Mouse (Mus musculus) myocyte (in vitro differentiated cells): ENCODE data around the gene Fam118b.

Experiments
- E2F4 ChIP-seq: IDR thresholded peaks from one replicate; pipeline ENCODE4 v1.6.1; 2011; ENCODE audit warnings: mild to moderate bottlenecking, control low read depth, moderate library complexity; ENCODE audit not compliant: insufficient read depth
- MAX ChIP-seq: IDR thresholded peaks from one replicate; pipeline ENCODE4 v1.6.1; 2011; ENCODE audit warnings: low read depth, mild to moderate bottlenecking, control low read depth
- POLR2A ChIP-seq: IDR thresholded peaks from one replicate; pipeline ENCODE4 v1.6.1; 2011; ENCODE audit warnings: low read depth, mild to moderate bottlenecking, control low read depth, moderate library complexity; ENCODE audit not compliant: insufficient read length
- POLR2AphosphoS2 ChIP-seq: IDR thresholded peaks from one replicate; pipeline ENCODE4 v1.6.1; 2011; ENCODE audit warnings: low read depth, control low read depth; ENCODE audit not compliant: insufficient read length

GRCm38 (mm10) chr9:35277855-35278365 lies 10.3 kb upstream of the Fam118b start:
- TF ChIP-seq POLR2A: no peak
- TF ChIP-seq POLR2AphosphoS2: no peak
- TF ChIP-seq E2F4: no peak
- TF ChIP-seq MAX: no peak
